Mouse (Mus musculus): ENCODE data around the gene Nup214.
A peak's percentile ranks its signal among the peaks of the same experiment; 100 is the strongest.

Gene Nup214

GRCm38 (mm10) chr2:31974141-31974808, at the start of gene Nup214:
Gene Nup214 (plus strand): TSS chr2:31974436.
- DNase-seq (ENCODE audit: low spot score): peak; percentile 99

- no peak for DNase-seq (ENCODE audit: low spot score)
Observed at GRCm38 (mm10) chr2:31924811-31925210, 49.4 kb upstream of the Nup214 start.

- no peak for DNase-seq (ENCODE audit: low spot score)
Observed at GRCm38 (mm10) chr2:31925936-31926335, 48.3 kb upstream of the Nup214 start.

- no peak for DNase-seq (ENCODE audit: low spot score)
Observed at GRCm38 (mm10) chr2:31929664-31930063, 44.6 kb upstream of the Nup214 start.

GRCm38 (mm10) chr2:31934551-31934950, 39.7 kb upstream of the Nup214 start:
- no peak for DNase-seq (ENCODE audit: low spot score)

- no peak for DNase-seq (ENCODE audit: low spot score)
Observed at GRCm38 (mm10) chr2:31935054-31935453, 39.2 kb upstream of the Nup214 start.

GRCm38 (mm10) chr2:31938298-31938697, 35.9 kb upstream of the Nup214 start:
- DNase-seq (ENCODE audit: low spot score): no peak

- no peak for DNase-seq (ENCODE audit: low spot score)
Observed at GRCm38 (mm10) chr2:31943011-31943410, 31.2 kb upstream of the Nup214 start.

- no peak for DNase-seq (ENCODE audit: low spot score)
Observed at GRCm38 (mm10) chr2:31945580-31945979, 28.7 kb upstream of the Nup214 start.

- DNase-seq (ENCODE audit: low spot score): no peak
Observed at GRCm38 (mm10) chr2:31948392-31948791, 25.8 kb upstream of the Nup214 start.

- no peak for DNase-seq (ENCODE audit: low spot score)
Observed at GRCm38 (mm10) chr2:31948801-31949200, 25.4 kb upstream of the Nup214 start.

- peak; percentile 29 for DNase-seq (ENCODE audit: low spot score)
Observed at GRCm38 (mm10) chr2:31950058-31950871, 24.0 kb upstream of the Nup214 start, which contains the start of gene Aif1l. Gene Aif1l (plus strand): TSS chr2:31950139.

- no peak for DNase-seq (ENCODE audit: low spot score)
Observed at GRCm38 (mm10) chr2:31950966-31951365, 23.3 kb upstream of the Nup214 start.

GRCm38 (mm10) chr2:31952236-31952635, 22.0 kb upstream of the Nup214 start:
- no peak for DNase-seq (ENCODE audit: low spot score)

GRCm38 (mm10) chr2:31952725-31953124, 21.5 kb upstream of the Nup214 start:
- DNase-seq (ENCODE audit: low spot score): no peak

GRCm38 (mm10) chr2:31953687-31954086, 20.5 kb upstream of the Nup214 start:
- no peak for DNase-seq (ENCODE audit: low spot score)

GRCm38 (mm10) chr2:31954779-31955181, 19.5 kb upstream of the Nup214 start:
- DNase-seq (ENCODE audit: low spot score): no peak

- no peak for DNase-seq (ENCODE audit: low spot score)
Observed at GRCm38 (mm10) chr2:31955686-31956085, 18.6 kb upstream of the Nup214 start.

- no peak for DNase-seq (ENCODE audit: low spot score)
Observed at GRCm38 (mm10) chr2:31957211-31957610, 17.0 kb upstream of the Nup214 start.

- no peak for DNase-seq (ENCODE audit: low spot score)
Observed at GRCm38 (mm10) chr2:31960986-31961385, 13.2 kb upstream of the Nup214 start.

GRCm38 (mm10) chr2:31961791-31962222, 12.4 kb upstream of the Nup214 start:
- DNase-seq (ENCODE audit: low spot score): no peak

- DNase-seq (ENCODE audit: low spot score): peak; percentile 77
Observed at GRCm38 (mm10) chr2:31962501-31963224, 11.6 kb upstream of the Nup214 start.

GRCm38 (mm10) chr2:31963491-31963890, 10.7 kb upstream of the Nup214 start:
- DNase-seq (ENCODE audit: low spot score): no peak
